Mouse (Mus musculus): ENCODE measurements around the gene Arg1. TPM values are rescaled to one million over a fixed set of nuclear protein-coding genes. Genes with fewer than 3 reads are reported as not detected.

Arg1 gene
- 93.0 and 138 TPM in 2 replicates for polyA plus RNA-seq (2015; fragmentation: Nextera tagmentation; extraction: Ambion mirVana)

- WGBS: 20% methylated on average over 14 of the region's 14 CpGs
- Histone ChIP-seq H3K4me3 (ENCODE audit: low read depth, low read length) (0 out of 2 replicates have a peak within 1 kb of the TSS, but pooled peaks have one; percentile 8), H3K27me3 (ENCODE audit: control insufficient read depth, insufficient read depth, low read length) (no peaks in the 10 kb centered on the region), H3K4me2 (replicated peaks; ENCODE audit: low read depth) (peak within 1 kb of the TSS; percentile 37; the same call in 1 of the 2 replicates), H3K27ac (replicated peaks) (0 out of 2 replicates have a peak within 1 kb of the TSS, but pooled peaks have one; percentile 8), H3K9ac (ENCODE audit: low read length) (0 out of 2 replicates have a peak within 1 kb of the TSS, but pooled peaks have one; percentile 13), H3K9me3 (ENCODE audit: control insufficient read depth, low read length) (no peaks in the 10 kb centered on the region), H3K4me1 (replicated peaks; ENCODE audit: control insufficient read depth, insufficient read depth) (peaks cover 2% of the 10 kb centered on the region; the same call in 1 of the 2 replicates), H3K36me3 (ENCODE audit: control insufficient read depth, insufficient read depth, low read length) (no peaks in the 10 kb centered on the region)
- ATAC-seq (ENCODE audit: low FRiP score, low TSS enrichment) (peak; percentile 58; the same call in 1 of the 2 replicates), DNase-seq (ENCODE audit: low spot score) (peak; percentile 18)
- TF ChIP-seq CTCF (IDR thresholded peaks at IDR 0.05; ENCODE audit: low read depth) (no peak), EP300 (optimal IDR thresholded peaks at IDR 0.05) (no peak)
Observed at GRCm38 (mm10) chr10:24926962-24927720, at the start of gene Arg1. Gene Arg1, minus strand, starts transcription at chr10:24927484.

- DNase-seq (ENCODE audit: low spot score): no peak
- WGBS: 85% methylated on average over 11 of the region's 11 CpGs
Observed at GRCm38 (mm10) chr10:24973845-24974514, 46.7 kb upstream of the Arg1 start.

GRCm38 (mm10) chr10:24973385-24973784 lies 46.1 kb upstream of the Arg1 start:
- Histone ChIP-seq H3K27me3 (ENCODE audit: control insufficient read depth, insufficient read depth, low read length) (no peaks in the 10 kb centered on the region), H3K4me2 (replicated peaks; ENCODE audit: low read depth) (no peak overlapping the region; the same call in 1 of the 2 replicates), H3K27ac (replicated peaks) (peak overlapping the region; percentile 40; the same call in 1 of the 2 replicates), H3K9ac (ENCODE audit: low read length) (no peak overlapping the region), H3K9me3 (ENCODE audit: control insufficient read depth, low read length) (no peaks in the 10 kb centered on the region), H3K36me3 (ENCODE audit: control insufficient read depth, insufficient read depth, low read length) (no peaks in the 10 kb centered on the region), H3K4me3 (ENCODE audit: low read depth, low read length) (no peak overlapping the region), H3K4me1 (replicated peaks; ENCODE audit: control insufficient read depth, insufficient read depth) (0 out of 2 replicates have a peak, but pooled peaks cover 3% of the 10 kb centered on the region)
- TF ChIP-seq EP300 (optimal IDR thresholded peaks at IDR 0.05) (no peak), CTCF (IDR thresholded peaks at IDR 0.05; ENCODE audit: low read depth) (no peak)
- 36% methylated on average over 5 of the region's 5 CpGs for WGBS
- ATAC-seq (ENCODE audit: low FRiP score, low TSS enrichment): no peak
- DNase-seq (ENCODE audit: low spot score): no peak

More at GRCm38 (mm10) chr10:24973845-24974514, 46.7 kb upstream of the Arg1 start:
- Histone ChIP-seq H3K9me3 (ENCODE audit: control insufficient read depth, low read length) (no peaks in the 10 kb centered on the region), H3K4me1 (replicated peaks; ENCODE audit: control insufficient read depth, insufficient read depth) (0 out of 2 replicates have a peak, but pooled peaks cover 3% of the 10 kb centered on the region), H3K4me3 (ENCODE audit: low read depth, low read length) (no peak overlapping the region), H3K27me3 (ENCODE audit: control insufficient read depth, insufficient read depth, low read length) (no peaks in the 10 kb centered on the region), H3K36me3 (ENCODE audit: control insufficient read depth, insufficient read depth, low read length) (no peaks in the 10 kb centered on the region), H3K27ac (replicated peaks) (no peak overlapping the region), H3K9ac (ENCODE audit: low read length) (no peak overlapping the region), H3K4me2 (replicated peaks; ENCODE audit: low read depth) (no peak overlapping the region)
- TF ChIP-seq CTCF (IDR thresholded peaks at IDR 0.05; ENCODE audit: low read depth): no peak
- TF ChIP-seq EP300 (optimal IDR thresholded peaks at IDR 0.05): no peak
- ATAC-seq (ENCODE audit: low FRiP score, low TSS enrichment): no peak

GRCm38 (mm10) chr10:24972923-24973322 lies 45.6 kb upstream of the Arg1 start:
- Histone ChIP-seq H3K36me3 (ENCODE audit: control insufficient read depth, insufficient read depth, low read length) (no peaks in the 10 kb centered on the region), H3K27ac (replicated peaks) (peak overlapping the region; percentile 40; the same call in 1 of the 2 replicates), H3K9ac (ENCODE audit: low read length) (no peak overlapping the region), H3K27me3 (ENCODE audit: control insufficient read depth, insufficient read depth, low read length) (no peaks in the 10 kb centered on the region), H3K9me3 (ENCODE audit: control insufficient read depth, low read length) (no peaks in the 10 kb centered on the region), H3K4me3 (ENCODE audit: low read depth, low read length) (no peak overlapping the region), H3K4me1 (replicated peaks; ENCODE audit: control insufficient read depth, insufficient read depth) (0 out of 2 replicates have a peak, but pooled peaks cover 3% of the 10 kb centered on the region), H3K4me2 (replicated peaks; ENCODE audit: low read depth) (no peak overlapping the region; the same call in 1 of the 2 replicates)
- TF ChIP-seq EP300 (optimal IDR thresholded peaks at IDR 0.05) (no peak), CTCF (IDR thresholded peaks at IDR 0.05; ENCODE audit: low read depth) (no peak)
- WGBS: 32% methylated on average over 4 of the region's 4 CpGs
- DNase-seq (ENCODE audit: low spot score): no peak
- ATAC-seq (ENCODE audit: low FRiP score, low TSS enrichment): peak; percentile 57

- no peak overlapping the region for H3K4me2 ChIP-seq (replicated peaks; ENCODE audit: low read depth)
- 73% methylated on average over 12 of the region's 12 CpGs for WGBS
- no peak overlapping the region for H3K27ac ChIP-seq (replicated peaks)
- H3K9me3 ChIP-seq (ENCODE audit: control insufficient read depth, low read length): no peaks in the 10 kb centered on the region
- H3K36me3 ChIP-seq (ENCODE audit: control insufficient read depth, insufficient read depth, low read length): no peaks in the 10 kb centered on the region
- TF ChIP-seq EP300 (optimal IDR thresholded peaks at IDR 0.05) (no peak), CTCF (IDR thresholded peaks at IDR 0.05; ENCODE audit: low read depth) (no peak)
- H3K9ac ChIP-seq (ENCODE audit: low read length): no peak overlapping the region
- H3K4me1 ChIP-seq (replicated peaks; ENCODE audit: control insufficient read depth, insufficient read depth): no peaks in the 10 kb centered on the region
- ATAC-seq (ENCODE audit: low FRiP score, low TSS enrichment): no peak
- no peak overlapping the region for H3K4me3 ChIP-seq (ENCODE audit: low read depth, low read length)
- no peak for DNase-seq (ENCODE audit: low spot score)
- no peaks in the 10 kb centered on the region for H3K27me3 ChIP-seq (ENCODE audit: control insufficient read depth, insufficient read depth, low read length)
Observed at GRCm38 (mm10) chr10:24965821-24966550, 38.7 kb upstream of the Arg1 start.
